Mouse (Mus musculus): ENCODE measurements around the gene Cmc2. TPM values are rescaled to one million over a fixed set of nuclear protein-coding genes. Genes with fewer than 3 reads are reported as not detected.

Cmc2 gene
- polyA plus RNA-seq (2014; fragmentation: Nextera tagmentation; extraction: Ambion mirVana) = 73.4 and 86.0 TPM in 2 replicates

DNA sequence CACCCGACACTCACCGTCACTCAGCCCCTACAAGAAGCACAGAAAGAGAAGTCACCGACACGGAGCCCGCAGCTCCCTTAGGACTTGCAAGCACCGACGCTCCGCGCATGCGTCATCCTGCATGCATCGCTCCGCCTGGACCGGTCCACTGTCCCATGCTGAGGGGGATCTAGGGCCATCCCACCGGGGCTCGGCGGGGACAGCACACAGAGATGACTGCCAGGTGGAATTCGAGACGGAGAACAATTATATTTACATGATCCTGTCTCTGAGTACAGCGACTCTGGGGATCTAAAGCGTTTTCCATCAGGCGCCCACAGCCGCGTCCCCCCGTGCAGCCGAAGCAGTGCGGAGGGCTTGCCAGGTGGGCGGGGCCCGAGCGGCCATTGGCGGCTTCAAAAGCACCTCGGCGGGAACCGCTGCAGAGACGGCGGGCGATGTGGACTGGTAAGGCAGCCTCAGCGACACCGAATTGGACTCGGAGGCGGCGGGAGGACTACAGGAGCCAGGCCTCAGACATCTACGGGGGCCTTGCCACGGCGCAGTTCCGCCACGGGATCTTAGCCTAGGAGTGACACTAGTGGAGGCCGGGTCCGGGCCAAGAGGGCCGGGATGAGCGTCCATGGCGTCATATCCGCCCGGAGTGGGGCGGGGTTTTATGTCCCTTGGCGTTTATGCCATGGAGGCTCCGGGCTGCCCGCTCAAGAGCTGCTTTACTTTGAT is at the start of gene Cmc2, which contains the start of gene Cenpn:
Gene Cmc2 (minus strand): TSS at position 119 of the 723 bp plus-strand sequence.
Gene Cenpn (plus strand): TSS at position 394 of the 723 bp plus-strand sequence.
- ATAC-seq (ENCODE audit: insufficient number of reproducible peaks, insufficient read depth, low FRiP score, low read depth) = peak; percentile 94
- peaks cover 3% of the 10 kb centered on the region; the same call in 1 of the 2 replicates for H3K36me3 ChIP-seq (ENCODE audit: control insufficient read depth, insufficient read depth, low read length)
- peak within 1 kb of the TSS; percentile 52 for H3K27ac ChIP-seq (ENCODE audit: low read length)
- under 1% methylated on average over 57 of the region's 57 CpGs for WGBS
- H3K4me2 ChIP-seq (replicated peaks; ENCODE audit: low read depth, low read length) = peak within 1 kb of the TSS; percentile 75
- peaks cover 5% of the 10 kb centered on the region; the same call in 1 of the 2 replicates for H3K4me1 ChIP-seq (ENCODE audit: control insufficient read depth, insufficient read depth, low read length)
- H3K9ac ChIP-seq (replicated peaks; ENCODE audit: low read depth, low read length) = peak within 1 kb of the TSS; percentile 81
- peak within 1 kb of the TSS; percentile 81 for H3K4me3 ChIP-seq (ENCODE audit: low read depth, low read length)
- no peaks in the 10 kb centered on the region for H3K9me3 ChIP-seq (ENCODE audit: control insufficient read depth, low read depth, low read length)
- no peaks in the 10 kb centered on the region for H3K27me3 ChIP-seq (ENCODE audit: control insufficient read depth, insufficient read depth, low read length)

- Histone ChIP-seq H3K4me1 (ENCODE audit: control insufficient read depth, insufficient read depth, low read length) (no peaks in the 10 kb centered on the region), H3K27me3 (ENCODE audit: control insufficient read depth, insufficient read depth, low read length) (no peaks in the 10 kb centered on the region), H3K36me3 (ENCODE audit: control insufficient read depth, insufficient read depth, low read length) (no peaks in the 10 kb centered on the region), H3K27ac (ENCODE audit: low read length) (no peak overlapping the region), H3K4me2 (replicated peaks; ENCODE audit: low read depth, low read length) (no peak overlapping the region), H3K4me3 (ENCODE audit: low read depth, low read length) (no peak overlapping the region), H3K9ac (replicated peaks; ENCODE audit: low read depth, low read length) (no peak overlapping the region), H3K9me3 (ENCODE audit: control insufficient read depth, low read depth, low read length) (no peaks in the 10 kb centered on the region)
- 75% methylated on average over 6 of the region's 6 CpGs for WGBS
- no peak for ATAC-seq (ENCODE audit: insufficient number of reproducible peaks, insufficient read depth, low FRiP score, low read depth)
Measured at GRCm38 (mm10) chr8:116969531-116969930, 48.3 kb upstream of the Cmc2 start.

GRCm38 (mm10) chr8:116954415-116954814 is 33.2 kb upstream of the Cmc2 start:
- Histone ChIP-seq H3K4me1 (ENCODE audit: control insufficient read depth, insufficient read depth, low read length) (no peaks in the 10 kb centered on the region), H3K4me3 (ENCODE audit: low read depth, low read length) (no peak overlapping the region), H3K27me3 (ENCODE audit: control insufficient read depth, insufficient read depth, low read length) (no peaks in the 10 kb centered on the region), H3K36me3 (ENCODE audit: control insufficient read depth, insufficient read depth, low read length) (peaks cover 41% of the 10 kb centered on the region), H3K4me2 (replicated peaks; ENCODE audit: low read depth, low read length) (no peak overlapping the region), H3K27ac (ENCODE audit: low read length) (no peak overlapping the region), H3K9ac (replicated peaks; ENCODE audit: low read depth, low read length) (no peak overlapping the region), H3K9me3 (ENCODE audit: control insufficient read depth, low read depth, low read length) (no peaks in the 10 kb centered on the region)
- no peak for ATAC-seq (ENCODE audit: insufficient number of reproducible peaks, insufficient read depth, low FRiP score, low read depth)
- 92% methylated on average over 9 of the region's 9 CpGs for WGBS

- no peak overlapping the region for H3K9ac ChIP-seq (replicated peaks; ENCODE audit: low read depth, low read length)
- H3K4me2 ChIP-seq (replicated peaks; ENCODE audit: low read depth, low read length) = no peak overlapping the region
- no peaks in the 10 kb centered on the region for H3K27me3 ChIP-seq (ENCODE audit: control insufficient read depth, insufficient read depth, low read length)
- no peak overlapping the region for H3K27ac ChIP-seq (ENCODE audit: low read length)
- peaks cover 32% of the 10 kb centered on the region for H3K36me3 ChIP-seq (ENCODE audit: control insufficient read depth, insufficient read depth, low read length)
- WGBS = 87% methylated on average over 8 of the region's 8 CpGs
- H3K9me3 ChIP-seq (ENCODE audit: control insufficient read depth, low read depth, low read length) = no peaks in the 10 kb centered on the region
- ATAC-seq (ENCODE audit: insufficient number of reproducible peaks, insufficient read depth, low FRiP score, low read depth) = no peak
- H3K4me3 ChIP-seq (ENCODE audit: low read depth, low read length) = no peak overlapping the region
- H3K4me1 ChIP-seq (ENCODE audit: control insufficient read depth, insufficient read depth, low read length) = no peaks in the 10 kb centered on the region
Measured at GRCm38 (mm10) chr8:116952428-116952827, 31.2 kb upstream of the Cmc2 start.

GRCm38 (mm10) chr8:116951778-116952177 is 30.5 kb upstream of the Cmc2 start:
- H3K27me3 ChIP-seq (ENCODE audit: control insufficient read depth, insufficient read depth, low read length) = no peaks in the 10 kb centered on the region
- H3K36me3 ChIP-seq (ENCODE audit: control insufficient read depth, insufficient read depth, low read length) = peaks cover 29% of the 10 kb centered on the region
- 95% methylated on average over 2 of the region's 2 CpGs for WGBS
- no peak overlapping the region for H3K27ac ChIP-seq (ENCODE audit: low read length)
- no peak overlapping the region for H3K4me2 ChIP-seq (replicated peaks; ENCODE audit: low read depth, low read length)
- no peak for ATAC-seq (ENCODE audit: insufficient number of reproducible peaks, insufficient read depth, low FRiP score, low read depth)
- no peak overlapping the region for H3K4me3 ChIP-seq (ENCODE audit: low read depth, low read length)
- no peaks in the 10 kb centered on the region for H3K9me3 ChIP-seq (ENCODE audit: control insufficient read depth, low read depth, low read length)
- no peaks in the 10 kb centered on the region for H3K4me1 ChIP-seq (ENCODE audit: control insufficient read depth, insufficient read depth, low read length)
- H3K9ac ChIP-seq (replicated peaks; ENCODE audit: low read depth, low read length) = no peak overlapping the region

DNA sequence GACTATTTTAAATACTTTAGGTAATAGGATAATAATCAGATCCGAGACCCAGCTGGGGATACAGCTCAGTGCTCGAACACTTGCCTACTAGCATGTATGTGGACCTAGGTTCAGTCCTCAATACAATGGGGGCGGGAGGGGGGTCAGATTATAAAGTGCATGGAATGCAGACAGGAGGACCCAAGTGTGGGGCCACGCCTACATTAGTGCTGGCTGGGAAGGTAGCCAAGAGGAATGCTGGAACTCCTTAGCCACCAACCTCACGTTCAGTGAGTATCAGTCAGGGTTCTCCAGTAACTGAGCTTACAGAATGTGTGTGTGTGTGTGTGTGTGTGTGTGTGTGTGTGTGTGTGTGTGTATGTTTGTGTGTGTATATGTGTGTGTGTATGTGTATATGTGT is 30.1 kb upstream of the Cmc2 start:
- peaks cover 2% of the 10 kb centered on the region; the same call in 1 of the 2 replicates for H3K4me1 ChIP-seq (ENCODE audit: control insufficient read depth, insufficient read depth, low read length)
- H3K36me3 ChIP-seq (ENCODE audit: control insufficient read depth, insufficient read depth, low read length) = peaks cover 24% of the 10 kb centered on the region
- no peaks in the 10 kb centered on the region for H3K27me3 ChIP-seq (ENCODE audit: control insufficient read depth, insufficient read depth, low read length)
- H3K27ac ChIP-seq (ENCODE audit: low read length) = no peak overlapping the region
- ATAC-seq (ENCODE audit: insufficient number of reproducible peaks, insufficient read depth, low FRiP score, low read depth) = 0 out of 2 replicates have a peak, but pooled peaks have one; percentile 53
- H3K4me2 ChIP-seq (replicated peaks; ENCODE audit: low read depth, low read length) = no peak overlapping the region
- 60% methylated on average over 5 of the region's 5 CpGs for WGBS
- no peak overlapping the region for H3K4me3 ChIP-seq (ENCODE audit: low read depth, low read length)
- H3K9ac ChIP-seq (replicated peaks; ENCODE audit: low read depth, low read length) = no peak overlapping the region
- H3K9me3 ChIP-seq (ENCODE audit: control insufficient read depth, low read depth, low read length) = no peaks in the 10 kb centered on the region

- WGBS = 90% methylated on average over 7 of the region's 7 CpGs
- Histone ChIP-seq H3K4me2 (replicated peaks; ENCODE audit: low read depth, low read length) (no peak overlapping the region), H3K4me3 (ENCODE audit: low read depth, low read length) (no peak overlapping the region), H3K27me3 (ENCODE audit: control insufficient read depth, insufficient read depth, low read length) (no peaks in the 10 kb centered on the region), H3K27ac (ENCODE audit: low read length) (no peak overlapping the region), H3K9ac (replicated peaks; ENCODE audit: low read depth, low read length) (no peak overlapping the region), H3K4me1 (ENCODE audit: control insufficient read depth, insufficient read depth, low read length) (peaks cover 14% of the 10 kb centered on the region; the same call in 1 of the 2 replicates), H3K36me3 (ENCODE audit: control insufficient read depth, insufficient read depth, low read length) (no peaks in the 10 kb centered on the region), H3K9me3 (ENCODE audit: control insufficient read depth, low read depth, low read length) (no peaks in the 10 kb centered on the region)
- no peak for ATAC-seq (ENCODE audit: insufficient number of reproducible peaks, insufficient read depth, low FRiP score, low read depth)
Measured at GRCm38 (mm10) chr8:116947589-116947988, 26.3 kb upstream of the Cmc2 start.

DNA sequence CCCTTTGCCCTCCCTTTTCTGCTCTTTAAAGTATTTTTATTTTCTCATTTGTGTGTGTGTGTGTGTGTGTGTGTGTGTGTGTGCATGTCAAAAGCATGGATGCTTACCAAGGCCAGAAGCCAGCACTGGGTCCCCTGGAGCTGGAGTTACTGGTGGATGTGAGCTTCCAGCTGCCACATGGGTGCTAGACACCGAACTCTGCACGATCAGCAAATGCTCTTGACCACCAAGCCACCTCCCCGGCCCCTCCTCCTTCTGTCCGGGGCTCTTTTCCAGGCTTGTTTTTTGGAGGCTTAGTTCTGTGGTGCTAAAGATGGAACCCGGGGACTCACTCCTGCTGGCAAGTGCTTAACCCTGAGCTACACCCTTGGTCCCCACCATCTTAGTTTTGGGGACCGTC is 25.6 kb upstream of the Cmc2 start:
- Histone ChIP-seq H3K9me3 (ENCODE audit: control insufficient read depth, low read depth, low read length) (no peaks in the 10 kb centered on the region), H3K36me3 (ENCODE audit: control insufficient read depth, insufficient read depth, low read length) (no peaks in the 10 kb centered on the region), H3K27me3 (ENCODE audit: control insufficient read depth, insufficient read depth, low read length) (no peaks in the 10 kb centered on the region), H3K9ac (replicated peaks; ENCODE audit: low read depth, low read length) (no peak overlapping the region), H3K27ac (ENCODE audit: low read length) (no peak overlapping the region), H3K4me1 (ENCODE audit: control insufficient read depth, insufficient read depth, low read length) (peaks cover 14% of the 10 kb centered on the region; the same call in 1 of the 2 replicates), H3K4me3 (ENCODE audit: low read depth, low read length) (no peak overlapping the region), H3K4me2 (replicated peaks; ENCODE audit: low read depth, low read length) (no peak overlapping the region)
- no peak for ATAC-seq (ENCODE audit: insufficient number of reproducible peaks, insufficient read depth, low FRiP score, low read depth)
- 86% methylated on average over 6 of the region's 6 CpGs for WGBS

Data from stomach, embryonic 14.5 days (tissue).